Mouse (Mus musculus): Measurements from ENCODE around the gene C530008M17Rik. TPM values are rescaled to one million over a fixed set of nuclear protein-coding genes. Genes with fewer than 3 reads are reported as not detected.

The C530008M17Rik gene
- polyA plus RNA-seq, 1 experiment = 29.1 TPM

GRCm38 (mm10) chr5:76668118-76668517, 11.8 kb downstream of the C530008M17Rik start:
- Histone ChIP-seq H3K27me3 (ENCODE audit: control insufficient read depth, insufficient read depth, low read length) (no peaks in the 10 kb centered on the region; the same call in 1 of the 2 replicates), H3K4me3 (replicated peaks; ENCODE audit: insufficient read depth, low read depth, low read length) (no peak overlapping the region), H3K27ac (ENCODE audit: insufficient read depth, low read length) (no peak overlapping the region), H3K4me1 (ENCODE audit: control insufficient read depth, insufficient read depth, low read length) (no peaks in the 10 kb centered on the region)
- no peak for DNase-seq
- WGBS = 47% methylated on average over 5 of the region's 5 CpGs
- no peak for TF ChIP-seq CTCF (IDR thresholded peaks at IDR 0.05; ENCODE audit: borderline replicate concordance, insufficient read depth, low read depth, low read length)
- no peak for TF ChIP-seq POLR2A (IDR thresholded peaks at IDR 0.05; ENCODE audit: borderline replicate concordance, insufficient read depth, low read length)

DNA sequence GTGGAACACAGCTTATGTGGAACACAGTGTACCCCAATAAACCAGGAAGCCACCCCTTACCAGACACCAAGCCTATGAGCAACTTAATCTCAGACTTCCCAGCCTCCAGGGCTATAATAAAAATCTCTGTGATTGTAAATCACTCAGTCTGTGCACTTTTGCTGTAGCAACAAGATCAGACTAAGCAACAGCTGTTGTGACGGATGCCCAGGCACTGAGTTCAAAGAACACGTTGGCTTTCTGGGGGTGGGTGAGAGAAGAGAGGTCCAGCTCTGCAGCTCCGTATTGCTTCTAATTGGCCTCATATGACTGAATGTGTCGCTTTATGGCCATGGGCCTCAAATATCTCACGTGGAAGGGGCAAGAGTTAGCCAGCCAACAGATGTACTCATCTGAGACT, 12.2 kb downstream of the C530008M17Rik start:
- Histone ChIP-seq H3K27ac (ENCODE audit: insufficient read depth, low read length) (no peak overlapping the region), H3K4me3 (replicated peaks; ENCODE audit: insufficient read depth, low read depth, low read length) (no peak overlapping the region), H3K27me3 (ENCODE audit: control insufficient read depth, insufficient read depth, low read length) (no peaks in the 10 kb centered on the region; the same call in 1 of the 2 replicates), H3K4me1 (ENCODE audit: control insufficient read depth, insufficient read depth, low read length) (no peaks in the 10 kb centered on the region)
- no peak for DNase-seq
- 51% methylated on average over 5 of the region's 5 CpGs for WGBS
- no peak for TF ChIP-seq CTCF (IDR thresholded peaks at IDR 0.05; ENCODE audit: borderline replicate concordance, insufficient read depth, low read depth, low read length)
- TF ChIP-seq POLR2A (IDR thresholded peaks at IDR 0.05; ENCODE audit: borderline replicate concordance, insufficient read depth, low read length) = no peak

- no peak for DNase-seq
- TF ChIP-seq CTCF (IDR thresholded peaks at IDR 0.05; ENCODE audit: borderline replicate concordance, insufficient read depth, low read depth, low read length) (no peak), POLR2A (IDR thresholded peaks at IDR 0.05; ENCODE audit: borderline replicate concordance, insufficient read depth, low read length) (no peak)
- Histone ChIP-seq H3K27ac (ENCODE audit: insufficient read depth, low read length) (no peak overlapping the region), H3K27me3 (ENCODE audit: control insufficient read depth, insufficient read depth, low read length) (no peaks in the 10 kb centered on the region; the same call in 1 of the 2 replicates), H3K4me3 (replicated peaks; ENCODE audit: insufficient read depth, low read depth, low read length) (no peak overlapping the region), H3K4me1 (ENCODE audit: control insufficient read depth, insufficient read depth, low read length) (no peaks in the 10 kb centered on the region)
- WGBS = 87% methylated on average over 10 of the region's 10 CpGs
Measured at GRCm38 (mm10) chr5:76670183-76670582, 13.9 kb downstream of the C530008M17Rik start.

DNA sequence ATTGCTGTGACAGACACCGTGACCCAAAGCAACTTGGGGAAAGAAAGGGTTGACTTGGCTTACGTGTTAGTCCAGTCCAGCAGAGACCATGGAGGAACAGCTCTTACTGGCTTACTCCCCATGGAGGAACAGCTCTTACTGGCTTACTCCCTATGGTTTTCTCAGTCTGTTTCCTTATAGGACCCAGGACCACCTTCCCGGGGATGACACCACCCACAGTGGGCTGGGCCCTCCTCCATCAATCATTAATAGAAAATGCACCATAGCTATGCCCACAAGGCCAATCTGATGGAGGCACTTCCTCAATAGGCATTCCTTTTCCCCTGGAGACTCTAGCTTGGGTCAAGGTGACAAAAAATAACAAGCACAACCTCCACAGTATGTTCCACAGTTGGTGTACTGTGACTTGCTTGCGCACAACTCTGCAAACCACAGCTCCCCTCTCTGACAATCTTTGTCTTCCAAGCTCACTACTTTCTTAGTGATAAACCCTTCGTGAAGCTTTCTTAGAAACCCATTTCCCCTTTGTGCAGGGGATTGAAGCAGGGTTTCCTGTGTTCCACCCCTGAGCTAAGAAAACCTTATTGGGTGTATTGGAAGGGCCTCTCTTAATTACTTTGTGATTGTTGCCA, 17.8 kb downstream of the C530008M17Rik start:
- H3K27me3 ChIP-seq (ENCODE audit: control insufficient read depth, insufficient read depth, low read length) = no peaks in the 10 kb centered on the region; the same call in 1 of the 2 replicates
- H3K4me1 ChIP-seq (ENCODE audit: control insufficient read depth, insufficient read depth, low read length) = no peaks in the 10 kb centered on the region
- H3K4me3 ChIP-seq (replicated peaks; ENCODE audit: insufficient read depth, low read depth, low read length) = no peak overlapping the region
- 98% methylated on average over 5 of the region's 5 CpGs for WGBS
- no peak overlapping the region for H3K27ac ChIP-seq (ENCODE audit: insufficient read depth, low read length)
- no peak for TF ChIP-seq POLR2A (IDR thresholded peaks at IDR 0.05; ENCODE audit: borderline replicate concordance, insufficient read depth, low read length)
- no peak for TF ChIP-seq CTCF (IDR thresholded peaks at IDR 0.05; ENCODE audit: borderline replicate concordance, insufficient read depth, low read depth, low read length)
- DNase-seq = no peak

DNA sequence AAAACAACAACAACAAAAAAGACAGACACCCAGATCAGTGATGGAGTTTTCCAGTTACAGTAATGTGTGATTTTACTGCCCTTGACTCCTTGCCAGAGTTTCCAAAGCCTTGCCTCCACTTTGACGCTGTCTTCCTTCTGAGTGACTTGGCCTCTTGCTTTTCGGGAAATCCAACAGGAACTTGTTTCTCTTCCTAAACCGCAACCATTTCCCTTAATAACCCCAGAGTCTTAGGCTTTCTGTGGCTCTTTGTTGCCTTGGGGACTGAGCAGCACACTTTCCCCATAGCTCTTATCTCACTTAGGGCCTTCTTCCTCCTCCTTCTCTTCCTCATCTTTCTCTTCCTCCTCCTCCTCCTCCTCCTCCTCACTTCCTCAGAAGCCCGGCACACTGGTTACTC, 19.1 kb downstream of the C530008M17Rik start:
- no peak for TF ChIP-seq CTCF (IDR thresholded peaks at IDR 0.05; ENCODE audit: borderline replicate concordance, insufficient read depth, low read depth, low read length)
- no peak for TF ChIP-seq POLR2A (IDR thresholded peaks at IDR 0.05; ENCODE audit: borderline replicate concordance, insufficient read depth, low read length)
- Histone ChIP-seq H3K27ac (ENCODE audit: insufficient read depth, low read length) (no peak overlapping the region), H3K27me3 (ENCODE audit: control insufficient read depth, insufficient read depth, low read length) (no peaks in the 10 kb centered on the region; the same call in 1 of the 2 replicates), H3K4me3 (replicated peaks; ENCODE audit: insufficient read depth, low read depth, low read length) (no peak overlapping the region), H3K4me1 (ENCODE audit: control insufficient read depth, insufficient read depth, low read length) (no peaks in the 10 kb centered on the region)
- WGBS = 81% methylated on average over 4 of the region's 4 CpGs
- no peak for DNase-seq

- WGBS = 87% methylated on average over 3 of the region's 3 CpGs
- H3K4me1 ChIP-seq (ENCODE audit: control insufficient read depth, insufficient read depth, low read length) = no peaks in the 10 kb centered on the region
- H3K4me3 ChIP-seq (replicated peaks; ENCODE audit: insufficient read depth, low read depth, low read length) = no peak overlapping the region
- DNase-seq = no peak
- H3K27me3 ChIP-seq (ENCODE audit: control insufficient read depth, insufficient read depth, low read length) = peaks cover 2% of the 10 kb centered on the region; the same call in 1 of the 2 replicates
- H3K27ac ChIP-seq (ENCODE audit: insufficient read depth, low read length) = no peak overlapping the region
- TF ChIP-seq POLR2A (IDR thresholded peaks at IDR 0.05; ENCODE audit: borderline replicate concordance, insufficient read depth, low read length) (no peak), CTCF (IDR thresholded peaks at IDR 0.05; ENCODE audit: borderline replicate concordance, insufficient read depth, low read depth, low read length) (no peak)
Measured at GRCm38 (mm10) chr5:76680959-76681358, 24.6 kb downstream of the C530008M17Rik start.

DNA sequence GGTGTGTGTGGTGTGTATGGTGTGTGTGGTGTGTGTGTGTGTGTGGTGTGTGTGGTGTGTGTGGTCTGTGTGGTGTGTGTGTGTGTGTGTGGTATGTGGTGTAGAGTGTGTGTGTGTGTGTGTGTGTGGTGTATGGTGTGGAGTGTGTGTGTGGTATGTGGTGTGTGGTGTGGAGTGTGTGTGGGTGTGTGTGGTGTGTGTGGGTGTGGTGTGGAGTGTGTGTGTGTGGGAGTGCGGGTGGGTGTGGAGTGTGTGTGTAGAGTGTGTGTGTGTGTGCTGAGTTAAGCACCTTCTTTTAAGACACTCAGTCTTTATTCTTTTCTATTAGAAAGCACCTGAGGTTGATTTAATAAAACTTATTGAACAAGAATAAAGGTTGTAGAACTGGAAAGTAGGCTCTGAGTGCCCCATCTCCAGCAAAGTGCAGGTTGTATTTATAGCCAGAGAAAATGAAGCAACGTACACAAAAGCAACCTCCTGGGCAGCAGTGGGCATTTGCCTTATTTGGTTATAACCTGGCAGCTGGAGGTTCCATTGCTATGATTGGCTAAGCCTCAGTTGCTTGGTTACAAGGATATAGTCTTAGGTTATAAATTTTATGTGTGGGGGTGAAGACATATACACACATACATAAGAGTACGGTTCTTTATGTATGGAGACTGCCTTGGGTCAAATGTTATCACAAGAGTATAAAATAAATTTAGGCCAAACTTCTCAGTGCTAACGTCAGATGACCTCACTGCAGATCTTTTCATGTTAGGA, 25.8 kb downstream of the C530008M17Rik start:
- no peak for TF ChIP-seq CTCF (IDR thresholded peaks at IDR 0.05; ENCODE audit: borderline replicate concordance, insufficient read depth, low read depth, low read length)
- TF ChIP-seq POLR2A (IDR thresholded peaks at IDR 0.05; ENCODE audit: borderline replicate concordance, insufficient read depth, low read length) = no peak
- WGBS = 75% methylated on average over 4 of the region's 4 CpGs
- H3K4me3 ChIP-seq (replicated peaks; ENCODE audit: insufficient read depth, low read depth, low read length) = no peak overlapping the region
- DNase-seq = no peak
- H3K4me1 ChIP-seq (ENCODE audit: control insufficient read depth, insufficient read depth, low read length) = no peaks in the 10 kb centered on the region
- peaks cover 2% of the 10 kb centered on the region; the same call in 1 of the 2 replicates for H3K27me3 ChIP-seq (ENCODE audit: control insufficient read depth, insufficient read depth, low read length)
- H3K27ac ChIP-seq (ENCODE audit: insufficient read depth, low read length) = no peak overlapping the region

DNA sequence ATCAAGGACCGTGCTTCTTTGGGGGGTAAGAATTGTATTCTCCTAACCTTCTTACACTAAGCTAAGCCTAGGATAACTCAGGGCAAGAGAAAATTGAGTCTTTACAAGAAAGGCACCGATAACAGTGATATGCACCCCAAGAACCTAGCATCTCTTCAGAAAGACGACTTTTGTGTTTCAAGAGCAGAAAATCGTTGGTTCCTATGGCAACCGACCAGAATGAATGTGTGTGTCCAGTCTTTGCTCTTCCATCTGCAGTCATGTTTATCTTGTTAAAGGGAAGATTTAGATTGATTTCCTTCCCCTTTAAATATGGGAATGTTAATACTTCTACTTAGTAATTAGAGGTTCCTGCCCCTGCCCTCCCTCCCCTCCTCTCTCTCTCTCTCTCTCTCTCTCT, 27.1 kb downstream of the C530008M17Rik start:
- WGBS = 46% methylated on average over 5 of the region's 5 CpGs
- no peak for TF ChIP-seq POLR2A (IDR thresholded peaks at IDR 0.05; ENCODE audit: borderline replicate concordance, insufficient read depth, low read length)
- no peak for TF ChIP-seq CTCF (IDR thresholded peaks at IDR 0.05; ENCODE audit: borderline replicate concordance, insufficient read depth, low read depth, low read length)
- H3K4me1 ChIP-seq (ENCODE audit: control insufficient read depth, insufficient read depth, low read length) = no peaks in the 10 kb centered on the region
- no peak overlapping the region for H3K27ac ChIP-seq (ENCODE audit: insufficient read depth, low read length)
- H3K27me3 ChIP-seq (ENCODE audit: control insufficient read depth, insufficient read depth, low read length) = peaks cover 3% of the 10 kb centered on the region; the same call in 1 of the 2 replicates
- no peak for DNase-seq
- no peak overlapping the region for H3K4me3 ChIP-seq (replicated peaks; ENCODE audit: insufficient read depth, low read depth, low read length)

All from cerebellum, adult 2 months (tissue).